Mouse (Mus musculus): Measurements from ENCODE around the gene Mfap1a. TPM values are rescaled to one million over a fixed set of nuclear protein-coding genes. Genes with fewer than 3 reads are reported as not detected.
"Not testable (repeated sequence)": the region's sequence is repeated elsewhere in the genome, so short reads cannot be mapped to it uniquely, and the experiment has no call there.

Mfap1a gene
- polyA plus RNA-seq, 1 experiment from 2014 or later = 28.3 TPM

DNA sequence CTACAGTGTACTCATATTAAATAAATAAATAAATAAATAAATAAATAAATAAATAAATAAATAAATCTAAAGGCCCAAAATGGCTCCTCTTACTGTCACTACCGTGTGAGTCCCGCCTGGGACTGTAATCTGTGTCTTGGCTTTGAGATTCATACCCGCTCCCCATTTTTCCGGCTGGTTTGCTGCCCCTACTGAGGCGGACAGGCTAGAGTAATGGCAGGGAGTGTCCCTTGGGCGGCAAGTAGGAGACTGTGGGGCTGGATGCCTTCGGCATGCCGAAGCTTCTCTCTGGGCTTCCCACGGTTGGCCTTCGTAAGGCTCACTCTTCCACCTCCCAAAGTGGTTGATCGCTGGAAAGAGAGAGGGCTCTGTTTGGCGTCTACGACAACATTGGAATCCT lies 25.5 kb downstream of the Mfap1a start:
- not testable (repeated sequence) for H3K4me2 ChIP-seq (ENCODE audit: low read depth, low read length); H3K4me3 ChIP-seq (ENCODE audit: low read depth, low read length); H3K27me3 ChIP-seq (ENCODE audit: control insufficient read depth, insufficient read depth, low read length); H3K27ac ChIP-seq (ENCODE audit: low read depth, low read length); H3K36me3 ChIP-seq (ENCODE audit: control insufficient read depth, insufficient read depth, low read length); H3K4me1 ChIP-seq (ENCODE audit: control insufficient read depth, insufficient read depth, low read length); ATAC-seq (ENCODE audit: low read depth); H3K9me3 ChIP-seq (ENCODE audit: control insufficient read depth, low read length); H3K9ac ChIP-seq (replicated peaks; ENCODE audit: low read depth, low read length)
- WGBS = 85% methylated on average over 13 of the region's 13 CpGs

DNA sequence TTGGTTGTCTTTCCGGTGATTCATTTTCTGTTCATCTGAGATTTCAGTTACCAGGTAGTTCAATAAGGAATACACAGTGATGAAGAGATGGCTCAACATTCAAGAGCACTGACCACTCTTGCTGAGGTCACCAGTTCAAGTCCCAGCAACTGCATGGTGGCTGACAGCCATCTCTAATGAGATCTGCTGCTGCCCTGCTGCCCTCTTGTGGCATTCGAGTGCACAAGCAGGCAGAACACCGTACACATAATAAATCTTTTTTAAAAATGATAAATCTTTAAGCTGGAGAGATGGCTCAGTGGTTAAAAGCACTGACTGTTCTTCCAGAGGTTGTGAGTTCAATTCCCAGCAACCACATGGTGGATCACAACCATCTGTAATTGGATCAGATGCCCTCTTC lies 26.0 kb downstream of the Mfap1a start:
- Histone ChIP-seq H3K9me3 (ENCODE audit: control insufficient read depth, low read length) (no peaks in the 10 kb centered on the region), H3K4me2 (ENCODE audit: low read depth, low read length) (no peak overlapping the region), H3K4me3 (ENCODE audit: low read depth, low read length) (no peak overlapping the region), H3K27ac (ENCODE audit: low read depth, low read length) (no peak overlapping the region), H3K9ac (replicated peaks; ENCODE audit: low read depth, low read length) (no peak overlapping the region), H3K27me3 (ENCODE audit: control insufficient read depth, insufficient read depth, low read length) (no peaks in the 10 kb centered on the region), H3K4me1 (ENCODE audit: control insufficient read depth, insufficient read depth, low read length) (0 out of 2 replicates have a peak, but pooled peaks cover 3% of the 10 kb centered on the region), H3K36me3 (ENCODE audit: control insufficient read depth, insufficient read depth, low read length) (no peaks in the 10 kb centered on the region)
- 62% methylated on average over 3 of the region's 3 CpGs for WGBS
- ATAC-seq (ENCODE audit: low read depth) = no peak

DNA sequence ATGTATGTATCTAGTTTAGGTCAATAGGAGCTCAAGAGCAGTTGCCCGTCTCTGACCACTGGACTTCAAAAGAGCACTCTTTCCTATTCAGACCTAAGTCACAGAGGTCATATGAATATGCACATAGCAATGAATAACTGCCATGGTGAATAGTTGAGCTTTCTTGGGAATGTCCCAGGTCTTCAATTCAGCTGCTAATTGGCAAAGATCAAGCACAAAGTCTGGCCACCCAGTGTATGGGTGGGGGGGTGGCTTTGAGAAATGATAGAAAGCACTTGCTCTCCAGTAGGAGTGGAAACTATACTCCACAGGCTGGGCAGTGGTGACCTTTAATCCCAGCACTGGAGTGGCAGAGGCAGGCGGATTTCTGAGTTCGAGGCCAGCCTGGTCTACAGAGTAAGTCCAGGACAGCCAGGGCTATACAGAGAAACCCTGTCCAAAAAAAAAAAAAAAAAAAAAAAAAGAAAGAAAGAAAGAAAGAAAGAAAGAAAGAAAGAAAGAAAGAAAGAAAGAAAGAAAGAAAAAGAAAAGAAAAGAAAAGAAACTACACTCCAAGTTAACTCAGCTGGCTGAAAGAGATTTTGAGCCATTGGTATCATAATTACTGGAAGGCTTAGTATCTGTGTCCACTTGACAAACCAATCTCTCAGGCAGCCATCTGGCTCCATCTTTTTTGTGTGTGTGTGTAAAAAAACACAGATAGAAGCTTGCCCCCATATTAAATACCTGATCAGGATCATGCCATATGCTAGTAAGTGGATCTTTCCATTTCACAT lies 28.8 kb downstream of the Mfap1a start:
- no peak overlapping the region for H3K27ac ChIP-seq (ENCODE audit: low read depth, low read length)
- H3K4me3 ChIP-seq (ENCODE audit: low read depth, low read length) = no peak overlapping the region
- no peak for ATAC-seq (ENCODE audit: low read depth)
- no peak overlapping the region for H3K9ac ChIP-seq (replicated peaks; ENCODE audit: low read depth, low read length)
- no peak overlapping the region for H3K4me2 ChIP-seq (ENCODE audit: low read depth, low read length)
- WGBS = 70% methylated on average over 3 of the region's 3 CpGs
- no peaks in the 10 kb centered on the region for H3K9me3 ChIP-seq (ENCODE audit: control insufficient read depth, low read length)
- H3K36me3 ChIP-seq (ENCODE audit: control insufficient read depth, insufficient read depth, low read length) = no peaks in the 10 kb centered on the region
- H3K4me1 ChIP-seq (ENCODE audit: control insufficient read depth, insufficient read depth, low read length) = peaks cover 3% of the 10 kb centered on the region; the same call in 1 of the 2 replicates
- H3K27me3 ChIP-seq (ENCODE audit: control insufficient read depth, insufficient read depth, low read length) = no peaks in the 10 kb centered on the region

DNA sequence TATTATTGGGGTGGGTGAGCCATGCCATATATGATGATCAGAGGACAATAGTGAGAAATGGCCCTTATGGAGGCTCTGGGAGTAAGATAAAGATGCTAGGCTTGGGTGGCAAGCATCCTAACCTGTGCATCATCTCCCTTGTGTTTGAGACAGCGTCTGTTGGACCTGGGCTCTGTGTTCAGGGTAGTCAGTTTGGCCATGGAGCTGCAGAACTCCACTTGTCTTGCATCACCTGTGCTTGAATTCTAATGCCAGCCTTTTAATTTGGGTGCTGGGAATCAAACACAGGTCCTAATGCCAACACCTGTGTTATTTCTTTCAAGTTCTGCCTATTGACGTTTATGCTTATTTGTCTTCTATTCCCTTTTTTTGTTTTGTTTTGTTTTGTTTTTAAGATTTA lies 31.2 kb downstream of the Mfap1a start:
- H3K9ac ChIP-seq (replicated peaks; ENCODE audit: low read depth, low read length); H3K36me3 ChIP-seq (ENCODE audit: control insufficient read depth, insufficient read depth, low read length); H3K27ac ChIP-seq (ENCODE audit: low read depth, low read length); H3K4me1 ChIP-seq (ENCODE audit: control insufficient read depth, insufficient read depth, low read length); H3K27me3 ChIP-seq (ENCODE audit: control insufficient read depth, insufficient read depth, low read length); ATAC-seq (ENCODE audit: low read depth); H3K4me2 ChIP-seq (ENCODE audit: low read depth, low read length); H3K4me3 ChIP-seq (ENCODE audit: low read depth, low read length); H3K9me3 ChIP-seq (ENCODE audit: control insufficient read depth, low read length): not testable (repeated sequence)
- 97% methylated on average over 2 of the region's 2 CpGs for WGBS

DNA sequence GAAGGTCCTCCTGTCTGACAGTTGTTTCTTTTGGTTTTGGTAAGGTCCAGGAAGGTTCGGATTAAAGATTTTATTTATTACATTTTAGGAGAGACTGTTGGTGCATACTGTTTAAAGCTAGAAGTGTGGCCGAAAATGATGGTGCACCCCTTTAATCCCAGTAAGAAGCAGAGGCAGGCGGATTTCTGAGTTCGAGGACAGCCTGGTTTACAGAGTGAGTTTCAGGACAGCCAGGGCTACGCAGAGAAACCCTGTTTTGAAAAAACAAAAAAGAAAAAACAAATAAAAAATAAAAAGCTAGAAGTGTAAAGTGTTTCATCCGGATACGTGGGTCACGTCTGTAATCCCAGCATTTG lies 32.3 kb downstream of the Mfap1a start:
- peak; percentile 37 for ATAC-seq (ENCODE audit: low read depth)
- H3K4me3 ChIP-seq (ENCODE audit: low read depth, low read length) = peak overlapping the region; percentile 52

DNA sequence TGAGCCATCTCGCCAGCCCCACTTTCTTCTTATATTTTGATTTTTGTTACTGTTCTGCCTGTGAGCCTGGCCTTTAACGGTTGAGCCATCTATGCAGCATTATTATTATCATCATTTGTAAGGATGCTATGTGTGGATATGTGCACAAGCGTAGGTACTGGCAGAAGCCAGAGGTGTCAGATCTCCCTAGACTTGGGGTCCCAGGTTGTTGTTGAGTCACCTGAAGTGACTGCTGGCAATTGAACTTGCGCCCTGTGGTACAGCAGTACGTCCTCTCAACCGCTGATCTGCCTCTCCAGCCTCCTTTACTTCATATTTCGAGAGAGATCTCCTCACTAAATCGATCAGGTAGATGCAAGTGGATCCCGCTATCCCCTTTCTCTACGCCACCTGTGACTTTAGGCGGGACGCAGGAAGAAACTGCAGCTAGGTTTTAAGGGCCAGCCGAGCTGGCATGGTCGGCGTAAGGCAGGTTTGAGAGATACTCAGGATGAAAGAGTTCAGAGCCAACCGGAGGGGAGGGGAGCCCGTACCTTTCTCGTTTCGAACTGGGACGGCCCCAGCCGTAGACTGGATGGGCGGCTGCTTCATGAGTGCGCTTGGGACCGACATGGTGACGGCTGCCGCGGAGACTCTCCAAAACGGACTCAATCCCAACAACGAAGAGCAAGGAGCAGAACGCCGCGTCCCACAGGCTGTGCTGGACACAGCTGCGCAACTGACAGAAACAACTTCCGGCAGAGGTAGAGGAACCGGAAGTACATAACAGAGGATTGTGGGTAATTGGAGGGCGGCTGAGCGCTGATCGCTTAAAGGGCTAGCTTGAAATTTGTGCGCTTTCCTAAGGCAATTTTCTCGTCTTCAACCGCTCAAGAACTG lies 32.9 kb downstream of the Mfap1a start, which contains the start of gene Mfap1b:
Mfap1b (minus strand) TSS at position 767 of the 879 bp plus-strand sequence.
- H3K9me3 ChIP-seq (ENCODE audit: control insufficient read depth, low read length); H3K27me3 ChIP-seq (ENCODE audit: control insufficient read depth, insufficient read depth, low read length); H3K36me3 ChIP-seq (ENCODE audit: control insufficient read depth, insufficient read depth, low read length); H3K27ac ChIP-seq (ENCODE audit: low read depth, low read length); H3K4me1 ChIP-seq (ENCODE audit: control insufficient read depth, insufficient read depth, low read length): not testable (repeated sequence)
- peak within 1 kb of the TSS; percentile 46 for H3K9ac ChIP-seq (replicated peaks; ENCODE audit: low read depth, low read length)
- peak within 1 kb of the TSS; percentile 60 for H3K4me2 ChIP-seq (ENCODE audit: low read depth, low read length)
- peak within 1 kb of the TSS; percentile 52 for H3K4me3 ChIP-seq (ENCODE audit: low read depth, low read length)
- 5% methylated on average over 37 of the region's 41 CpGs for WGBS
- ATAC-seq (ENCODE audit: low read depth) = peak; percentile 96

More for the DNA sequence above, 32.3 kb downstream of the Mfap1a start:
- peak overlapping the region; percentile 36 for H3K4me2 ChIP-seq (ENCODE audit: low read depth, low read length)
- H3K27ac ChIP-seq (ENCODE audit: low read depth, low read length) = no peak overlapping the region
- no peaks in the 10 kb centered on the region for H3K27me3 ChIP-seq (ENCODE audit: control insufficient read depth, insufficient read depth, low read length)
- 32% methylated on average over 8 of the region's 8 CpGs for WGBS
- H3K9me3 ChIP-seq (ENCODE audit: control insufficient read depth, low read length) = no peaks in the 10 kb centered on the region
- peak overlapping the region; percentile 22; the same call in 1 of the 2 replicates for H3K9ac ChIP-seq (replicated peaks; ENCODE audit: low read depth, low read length)
- no peaks in the 10 kb centered on the region for H3K36me3 ChIP-seq (ENCODE audit: control insufficient read depth, insufficient read depth, low read length)
- peaks cover 3% of the 10 kb centered on the region; the same call in 1 of the 2 replicates for H3K4me1 ChIP-seq (ENCODE audit: control insufficient read depth, insufficient read depth, low read length)

DNA sequence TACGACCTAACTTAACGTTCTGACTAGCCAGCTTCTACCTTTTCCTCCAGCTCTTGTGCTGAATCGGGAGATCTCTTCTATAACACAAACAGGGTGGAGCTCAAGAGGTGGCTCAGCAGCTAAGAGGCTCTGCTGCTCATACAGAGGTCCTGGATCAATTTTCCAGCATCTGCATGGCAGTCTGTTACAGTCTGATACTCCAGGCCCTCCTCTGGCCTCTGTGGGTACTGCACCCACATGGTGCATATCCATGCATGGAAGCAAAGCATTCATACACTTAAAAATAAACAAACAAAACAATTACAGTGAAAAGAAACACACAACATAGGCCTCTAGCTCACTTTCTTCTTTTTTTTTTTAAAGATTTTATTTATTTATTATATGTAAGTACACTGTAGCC lies 33.7 kb downstream of the Mfap1a start:
- not testable (repeated sequence) for ATAC-seq (ENCODE audit: low read depth); H3K9me3 ChIP-seq (ENCODE audit: control insufficient read depth, low read length); H3K36me3 ChIP-seq (ENCODE audit: control insufficient read depth, insufficient read depth, low read length); H3K4me1 ChIP-seq (ENCODE audit: control insufficient read depth, insufficient read depth, low read length); H3K27me3 ChIP-seq (ENCODE audit: control insufficient read depth, insufficient read depth, low read length); H3K4me3 ChIP-seq (ENCODE audit: low read depth, low read length); H3K4me2 ChIP-seq (ENCODE audit: low read depth, low read length); H3K27ac ChIP-seq (ENCODE audit: low read depth, low read length); H3K9ac ChIP-seq (replicated peaks; ENCODE audit: low read depth, low read length)
- 96% methylated on average over 3 of the region's 3 CpGs for WGBS

DNA sequence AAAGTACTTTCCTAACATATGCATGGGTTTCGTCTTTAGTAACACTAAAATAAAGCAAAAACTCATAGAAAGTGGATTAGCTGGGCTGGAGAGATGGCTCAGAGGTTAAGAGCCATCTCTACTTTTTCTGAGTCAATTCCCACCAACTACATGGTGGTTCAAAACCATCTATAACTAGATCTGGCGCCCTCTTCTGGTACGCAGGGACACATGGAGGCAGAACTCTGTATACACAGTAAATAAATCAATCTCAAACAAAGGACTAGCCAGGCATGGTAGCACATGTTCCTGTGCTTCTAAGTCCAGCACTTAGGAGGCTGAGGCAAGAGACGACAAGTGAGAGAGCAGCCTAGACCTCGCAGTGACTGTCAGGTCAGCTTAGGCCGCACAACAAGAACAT lies 37.5 kb downstream of the Mfap1a start:
- H3K36me3 ChIP-seq (ENCODE audit: control insufficient read depth, insufficient read depth, low read length); H3K4me1 ChIP-seq (ENCODE audit: control insufficient read depth, insufficient read depth, low read length); H3K9ac ChIP-seq (replicated peaks; ENCODE audit: low read depth, low read length); H3K27me3 ChIP-seq (ENCODE audit: control insufficient read depth, insufficient read depth, low read length); H3K4me3 ChIP-seq (ENCODE audit: low read depth, low read length); H3K27ac ChIP-seq (ENCODE audit: low read depth, low read length); H3K9me3 ChIP-seq (ENCODE audit: control insufficient read depth, low read length); H3K4me2 ChIP-seq (ENCODE audit: low read depth, low read length); ATAC-seq (ENCODE audit: low read depth): not testable (repeated sequence)
- WGBS = 50% methylated on average over 1 of the region's 6 CpGs

DNA sequence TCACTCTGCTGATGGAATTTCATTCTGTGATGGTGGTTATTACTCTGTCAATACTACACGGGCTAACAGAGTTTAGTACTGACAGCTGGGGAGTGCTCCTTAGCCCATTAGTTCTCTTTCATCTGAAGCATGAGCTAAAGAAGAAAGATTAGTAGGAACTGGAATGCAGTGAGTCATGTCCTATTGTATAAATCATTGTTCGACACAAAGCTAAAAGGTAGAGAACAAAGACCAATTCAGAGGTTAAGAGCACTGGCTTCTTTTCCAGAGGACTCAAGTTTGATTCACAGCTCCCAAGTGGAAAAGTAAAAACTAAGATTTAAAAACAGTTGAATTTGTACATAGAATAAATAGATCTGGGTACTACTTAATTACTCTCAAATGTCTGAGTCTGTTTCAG lies 46.4 kb downstream of the Mfap1a start:
- peaks cover 9% of the 10 kb centered on the region; the same call in 1 of the 2 replicates for H3K4me1 ChIP-seq (ENCODE audit: control insufficient read depth, insufficient read depth, low read length)
- H3K36me3 ChIP-seq (ENCODE audit: control insufficient read depth, insufficient read depth, low read length) = no peaks in the 10 kb centered on the region; the same call in 1 of the 2 replicates
- H3K4me3 ChIP-seq (ENCODE audit: low read depth, low read length) = no peak overlapping the region
- no peak overlapping the region for H3K27ac ChIP-seq (ENCODE audit: low read depth, low read length)
- no peaks in the 10 kb centered on the region for H3K9me3 ChIP-seq (ENCODE audit: control insufficient read depth, low read length)
- WGBS = 58% methylated on average over 2 of the region's 2 CpGs
- H3K9ac ChIP-seq (replicated peaks; ENCODE audit: low read depth, low read length) = no peak overlapping the region
- ATAC-seq (ENCODE audit: low read depth) = no peak
- no peak overlapping the region for H3K4me2 ChIP-seq (ENCODE audit: low read depth, low read length)
- no peaks in the 10 kb centered on the region for H3K27me3 ChIP-seq (ENCODE audit: control insufficient read depth, insufficient read depth, low read length)

Data from neural tube, embryonic 14.5 days (tissue).